Mouse (Mus musculus) heart, postnatal 0 days (tissue): ENCODE measurements at regions not wholly inside any gene's neighbourhood (a gene's known extent, or its start where the extent isn't known, plus 50 kb on each side); places are given as distances from the start of the nearest gene placed in this dataset.

ENCODE experiments used
- ATAC-seq: fragments of 200-750 bp; cut with Nextera tagmentation; 2 replicates; pipeline ENCODE4 v1.8.0; 2017; ENCODE audit warnings: low read depth, moderate number of reproducible peaks, moderate library complexity; ENCODE audit not compliant: insufficient read depth
- DNase-seq: peaks from one replicate; pipeline ENCODE4 v3.0.0-alpha.2; 2016; ENCODE audit warnings: low spot score
- H3K27ac ChIP-seq: fragments of 300-500 bp; sonication (generic); 2 replicates; pipeline ENCODE4 v1.5.1; 2014; ENCODE audit warnings: low read depth, mild to moderate bottlenecking
- H3K27me3 ChIP-seq: fragments of 300-500 bp; sonication (generic); 2 replicates; pipeline ENCODE4 v1.6.1; 2014; ENCODE audit warnings: low read length, mixed read lengths; ENCODE audit not compliant: control insufficient read depth, insufficient read depth
- H3K36me3 ChIP-seq: fragments of 300-500 bp; sonication (generic); replicated peaks from 2 replicates; pipeline ENCODE4 v1.6.1; 2014; ENCODE audit warnings: low read length, mixed read lengths; ENCODE audit not compliant: control insufficient read depth, insufficient read depth
- H3K4me1 ChIP-seq: fragments of 300-500 bp; sonication (generic); 2 replicates; pipeline ENCODE4 v1.6.1; 2014; ENCODE audit warnings: antibody characterized with exemption; ENCODE audit not compliant: control insufficient read depth, insufficient read depth
- H3K4me2 ChIP-seq: fragments of 300-500 bp; sonication (generic); 2 replicates; pipeline ENCODE4 v1.6.1; 2014; ENCODE audit warnings: low read depth, mild to moderate bottlenecking, low read length, moderate library complexity
- H3K4me3 ChIP-seq: fragments of 300-500 bp; sonication (generic); 2 replicates; pipeline ENCODE4 v1.5.1; 2014; ENCODE audit warnings: low read depth, low read length
- H3K9ac ChIP-seq: fragments of 300-500 bp; sonication (generic); replicated peaks from 2 replicates; pipeline ENCODE4 v1.6.1; 2014; ENCODE audit warnings: low read depth, low read length, mixed read lengths
- H3K9me3 ChIP-seq: fragments of 300-500 bp; sonication (generic); replicated peaks from 2 replicates; pipeline ENCODE4 v1.6.1; 2016; ENCODE audit warnings: low read length; ENCODE audit not compliant: control insufficient read depth
- CTCF ChIP-seq: IDR thresholded peaks from 2 replicates; pipeline ENCODE4 v1.5.1; 2016; ENCODE audit warnings: antibody characterized with exemption, control low read depth, low read depth
- EP300 ChIP-seq: IDR thresholded peaks from 2 replicates; pipeline ENCODE4 v1.6.1; 2016; ENCODE audit warnings: antibody characterized with exemption, low read depth
- WGBS: fragments of 180-500 bp; shearing (Covaris S2); extraction: QIAGEN DNeasy Blood & Tissue Kit; methylation state at CpG from one replicate; pipeline ENCODE4 v1.1.7; 2014; 5-methylcytosine and 5-hydroxymethylcytosine counted together

GRCm38 (mm10) chr6:50979764-50980163, 325.5 kb upstream of the Npvf start:
- Histone ChIP-seq H3K4me2 (no peak overlapping the region), H3K36me3 (no peaks in the 10 kb centered on the region), H3K9me3 (no peaks in the 10 kb centered on the region), H3K9ac (no peak overlapping the region), H3K4me3 (no peak overlapping the region), H3K27me3 (no peaks in the 10 kb centered on the region), H3K27ac (no peak overlapping the region), H3K4me1 (no peaks in the 10 kb centered on the region)
- ATAC-seq = no peak
- 80% methylated on average over 1 of the region's 1 CpGs for WGBS
- TF ChIP-seq EP300 (no peak), CTCF (no peak)
- DNase-seq = no peak

- Histone ChIP-seq H3K9me3 (no peaks in the 10 kb centered on the region), H3K4me3 (no peak overlapping the region), H3K36me3 (no peaks in the 10 kb centered on the region), H3K27me3 (no peaks in the 10 kb centered on the region), H3K4me1 (no peaks in the 10 kb centered on the region), H3K4me2 (no peak overlapping the region), H3K9ac (no peak overlapping the region), H3K27ac (no peak overlapping the region)
- WGBS = 83% methylated on average over 4 of the region's 4 CpGs
- DNase-seq (no peak), ATAC-seq (no peak)
- TF ChIP-seq EP300 (no peak), CTCF (no peak)
Observed at GRCm38 (mm10) chr6:50980311-50980710, 326.1 kb upstream of the Npvf start.

GRCm38 (mm10) chr6:50981702-50982309, 327.6 kb upstream of the Npvf start:
- TF ChIP-seq CTCF (no peak), EP300 (no peak)
- H3K9me3 ChIP-seq = no peaks in the 10 kb centered on the region
- H3K27ac ChIP-seq = no peak overlapping the region
- DNase-seq (no peak), ATAC-seq (no peak)
- no peaks in the 10 kb centered on the region for H3K36me3 ChIP-seq
- no peak overlapping the region for H3K9ac ChIP-seq
- H3K27me3 ChIP-seq = no peaks in the 10 kb centered on the region
- 63% methylated on average over 7 of the region's 7 CpGs for WGBS
- no peak overlapping the region for H3K4me2 ChIP-seq
- H3K4me3 ChIP-seq = no peak overlapping the region
- H3K4me1 ChIP-seq = no peaks in the 10 kb centered on the region

- WGBS = 64% methylated on average over 4 of the region's 4 CpGs
- ATAC-seq (no peak), DNase-seq (no peak)
- Histone ChIP-seq H3K4me3 (no peak overlapping the region), H3K27ac (no peak overlapping the region), H3K36me3 (no peaks in the 10 kb centered on the region), H3K4me2 (no peak overlapping the region), H3K9ac (no peak overlapping the region), H3K9me3 (no peaks in the 10 kb centered on the region), H3K27me3 (no peaks in the 10 kb centered on the region), H3K4me1 (no peaks in the 10 kb centered on the region)
- TF ChIP-seq EP300 (no peak), CTCF (no peak)
Observed at GRCm38 (mm10) chr6:50982856-50983255, 328.6 kb upstream of the Npvf start.

- no peaks in the 10 kb centered on the region for H3K9me3 ChIP-seq
- ATAC-seq = no peak
- no peak overlapping the region for H3K27ac ChIP-seq
- H3K27me3 ChIP-seq = no peaks in the 10 kb centered on the region
- H3K4me3 ChIP-seq = no peak overlapping the region
- H3K9ac ChIP-seq = no peak overlapping the region
- no peak for DNase-seq
- 61% methylated on average over 8 of the region's 8 CpGs for WGBS
- H3K4me2 ChIP-seq = no peak overlapping the region
- no peak for TF ChIP-seq EP300
- TF ChIP-seq CTCF = no peak
- no peaks in the 10 kb centered on the region for H3K36me3 ChIP-seq
- H3K4me1 ChIP-seq = no peaks in the 10 kb centered on the region
Observed at GRCm38 (mm10) chr6:50983511-50984099, 329.4 kb upstream of the Npvf start.
